Mouse (Mus musculus) kidney, postnatal 4 days (tissue): ENCODE results near the gene Lmx1b.

Source experiments
- DNase-seq, 2 experiments: peaks; one replicate each; pipeline ENCODE4 v3.0.0; 2021; ENCODE audit warnings: mixed read lengths in 2 of 2

Gene Lmx1b

GRCm38 (mm10) chr2:33582457-33583060 is 57.8 kb downstream of the Lmx1b start:
- peak in 1 of 2 experiments; percentile 32 for DNase-seq

GRCm38 (mm10) chr2:33581866-33582265 is 58.4 kb downstream of the Lmx1b start:
- no peak for DNase-seq

GRCm38 (mm10) chr2:33581449-33581777 is 58.9 kb downstream of the Lmx1b start:
- no peak for DNase-seq

- peak; percentile 45 to 58 for DNase-seq
Observed at GRCm38 (mm10) chr2:33580697-33581448, 59.4 kb downstream of the Lmx1b start.

- DNase-seq = peak; percentile 53 to 70
Observed at GRCm38 (mm10) chr2:33575406-33575805, 64.9 kb downstream of the Lmx1b start.

- DNase-seq = no peak
Observed at GRCm38 (mm10) chr2:33573075-33573474, 67.2 kb downstream of the Lmx1b start.

- no peak for DNase-seq
Observed at GRCm38 (mm10) chr2:33571219-33571824, 69.0 kb downstream of the Lmx1b start.

- no peak for DNase-seq
Observed at GRCm38 (mm10) chr2:33569698-33570097, 70.6 kb downstream of the Lmx1b start.

- peak; percentile 71 to 73 for DNase-seq
Observed at GRCm38 (mm10) chr2:33569240-33569639, 71.1 kb downstream of the Lmx1b start.

GRCm38 (mm10) chr2:33565886-33566285 is 74.4 kb downstream of the Lmx1b start:
- peak in 1 of 2 experiments; percentile 32 for DNase-seq

- no peak for DNase-seq
Observed at GRCm38 (mm10) chr2:33564748-33565147, 75.6 kb downstream of the Lmx1b start.

- DNase-seq = peak; percentile 79 to 82
Observed at GRCm38 (mm10) chr2:33559752-33560151, 80.6 kb downstream of the Lmx1b start.

- DNase-seq = peak; percentile 41
Observed at GRCm38 (mm10) chr2:33559334-33559733, 81.0 kb downstream of the Lmx1b start.

GRCm38 (mm10) chr2:33558233-33558632 is 82.1 kb downstream of the Lmx1b start:
- DNase-seq = peak; percentile 89 to 90

GRCm38 (mm10) chr2:33555573-33555972 is 84.7 kb downstream of the Lmx1b start:
- no peak for DNase-seq

GRCm38 (mm10) chr2:33552672-33553071 is 87.6 kb downstream of the Lmx1b start:
- no peak for DNase-seq

- no peak for DNase-seq
Observed at GRCm38 (mm10) chr2:33547595-33547994, 92.7 kb downstream of the Lmx1b start.

- peak; percentile 76 to 82 for DNase-seq
Observed at GRCm38 (mm10) chr2:33546879-33547278, 93.4 kb downstream of the Lmx1b start.

- DNase-seq = no peak
Observed at GRCm38 (mm10) chr2:33546051-33546450, 94.3 kb downstream of the Lmx1b start.

- DNase-seq = no peak
Observed at GRCm38 (mm10) chr2:33544781-33545566, 95.3 kb downstream of the Lmx1b start.

GRCm38 (mm10) chr2:33544203-33544762 is 96.0 kb downstream of the Lmx1b start:
- peak; percentile 33 to 46 for DNase-seq

- DNase-seq = peak; percentile 51 to 62
Observed at GRCm38 (mm10) chr2:33543429-33544202, 96.7 kb downstream of the Lmx1b start.
